Mouse (Mus musculus) ES-Bruce4 (cell line): ENCODE measurements around the gene Gins2. TPM values are rescaled to one million over a fixed set of nuclear protein-coding genes. Genes with fewer than 3 reads are reported as not detected.

Experiments used
- H3K27ac ChIP-seq: 2 replicates; pipeline ENCODE4 v1.5.1; 2012; ENCODE audit warnings: low read length, inconsistent platforms; ENCODE audit not compliant: insufficient read depth
- H3K27me3 ChIP-seq: 2 replicates; pipeline ENCODE4 v1.6.1; 2012; ENCODE audit warnings: mild to moderate bottlenecking, low read length, inconsistent platforms; ENCODE audit not compliant: control insufficient read depth, poor library complexity, insufficient read depth, severe bottlenecking
- H3K36me3 ChIP-seq: 2 replicates; pipeline ENCODE4 v1.6.1; 2012; ENCODE audit warnings: inconsistent platforms, mild to moderate bottlenecking, low read length, moderate library complexity; ENCODE audit not compliant: control insufficient read depth, poor library complexity, insufficient read depth, severe bottlenecking
- H3K4me1 ChIP-seq: one replicate; pipeline ENCODE4 v1.8.1; 2011; ENCODE audit warnings: low read length; ENCODE audit not compliant: control insufficient read depth, insufficient read depth
- H3K4me3 ChIP-seq: 2 replicates; pipeline ENCODE4 v1.5.1; 2011; ENCODE audit warnings: low read depth, mild to moderate bottlenecking, low read length
- H3K9ac ChIP-seq: 2 replicates; pipeline ENCODE4 v1.6.1; 2012; ENCODE audit warnings: low read depth, mild to moderate bottlenecking, inconsistent platforms; ENCODE audit not compliant: poor library complexity, severe bottlenecking
- H3K9me3 ChIP-seq: replicated peaks from 2 replicates; pipeline ENCODE4 v1.6.1; 2012; ENCODE audit warnings: mild to moderate bottlenecking, low read length, inconsistent platforms; ENCODE audit not compliant: control insufficient read depth, poor library complexity, insufficient read depth, severe bottlenecking
- CTCF ChIP-seq: IDR thresholded peaks from one replicate; pipeline ENCODE4 v1.8.1; 2011; ENCODE audit warnings: low read depth, low read length
- EP300 ChIP-seq: IDR thresholded peaks from 2 replicates; pipeline ENCODE4 v1.6.1; 2011; ENCODE audit warnings: low read depth, low read length; ENCODE audit not compliant: insufficient read depth
- POLR2A ChIP-seq: IDR thresholded peaks from one replicate; pipeline ENCODE4 v1.8.1; 2011; ENCODE audit warnings: low read length; ENCODE audit not compliant: insufficient read depth
- polyA plus RNA-seq: library from polyadenylated mRNA; stranded (reverse); fragments of >200 nt; gene quantifications from 2 replicates; pipeline ENCODE4 v1.2.4, GENCODE M21; 2011; ENCODE audit warnings: low read depth; ENCODE audit not compliant: missing spikeins, insufficient read depth, insufficient read length

Gene Gins2
- polyA plus RNA-seq, 1 experiment, result 52.0 TPM

- no peaks in the 10 kb centered on the region for H3K9me3 ChIP-seq
- no peaks in the 10 kb centered on the region for H3K36me3 ChIP-seq
- H3K27ac ChIP-seq, result peak overlapping the region; percentile 22; the same call in 1 of the 2 replicates
- H3K4me1 ChIP-seq, result no peaks in the 10 kb centered on the region
- no peak overlapping the region for H3K4me3 ChIP-seq
- TF ChIP-seq POLR2A (no peak), CTCF (no peak), EP300 (no peak)
- H3K9ac ChIP-seq, result peak overlapping the region; percentile 3; the same call in 1 of the 2 replicates
- H3K27me3 ChIP-seq, result no peaks in the 10 kb centered on the region
These were observed 31.3 kb upstream of the Gins2 start for GRCm38 (mm10) chr8:120620441-120620840.

- H3K27ac ChIP-seq, result peak overlapping the region; percentile 12
- no peaks in the 10 kb centered on the region for H3K4me1 ChIP-seq
- H3K9ac ChIP-seq, result peak overlapping the region; percentile 3; the same call in 1 of the 2 replicates
- no peaks in the 10 kb centered on the region for H3K27me3 ChIP-seq
- H3K4me3 ChIP-seq, result no peak overlapping the region
- no peaks in the 10 kb centered on the region for H3K36me3 ChIP-seq
- H3K9me3 ChIP-seq, result no peaks in the 10 kb centered on the region
- TF ChIP-seq EP300, result no peak
- no peak for TF ChIP-seq CTCF
These were observed 30.4 kb upstream of the Gins2 start for GRCm38 (mm10) chr8:120619235-120620180.

- Histone ChIP-seq H3K4me1 (no peaks in the 10 kb centered on the region), H3K27ac (peak overlapping the region; percentile 76), H3K27me3 (no peaks in the 10 kb centered on the region), H3K9ac (peak overlapping the region; percentile 13; the same call in 1 of the 2 replicates), H3K9me3 (no peaks in the 10 kb centered on the region), H3K4me3 (no peak overlapping the region), H3K36me3 (no peaks in the 10 kb centered on the region)
- no peak for TF ChIP-seq POLR2A
- 0 out of 2 replicates have a peak, but pooled peaks have one; percentile 15 for TF ChIP-seq EP300
- peak; percentile 84 for TF ChIP-seq CTCF
These were observed 29.0 kb upstream of the Gins2 start for GRCm38 (mm10) chr8:120618110-120618509.

- H3K36me3 ChIP-seq, result no peaks in the 10 kb centered on the region
- no peaks in the 10 kb centered on the region for H3K9me3 ChIP-seq
- TF ChIP-seq POLR2A (no peak), EP300 (no peak), CTCF (no peak)
- H3K27ac ChIP-seq, result no peak overlapping the region
- no peaks in the 10 kb centered on the region for H3K4me1 ChIP-seq
- no peak overlapping the region for H3K9ac ChIP-seq
- H3K27me3 ChIP-seq, result no peaks in the 10 kb centered on the region
- no peak overlapping the region for H3K4me3 ChIP-seq
These were observed 27.8 kb upstream of the Gins2 start for GRCm38 (mm10) chr8:120616663-120617626.

- Histone ChIP-seq H3K27ac (no peak overlapping the region), H3K9ac (no peak overlapping the region), H3K4me1 (no peaks in the 10 kb centered on the region), H3K9me3 (no peaks in the 10 kb centered on the region), H3K27me3 (no peaks in the 10 kb centered on the region), H3K4me3 (no peak overlapping the region), H3K36me3 (no peaks in the 10 kb centered on the region)
- TF ChIP-seq POLR2A (no peak), EP300 (no peak), CTCF (no peak)
These were observed 25.4 kb upstream of the Gins2 start for GRCm38 (mm10) chr8:120614491-120614890.
